Mouse (Mus musculus) urinary bladder, postnatal 14 days (tissue): ENCODE data around the gene Slc46a1.

Source experiments
- DNase-seq: peaks from one replicate; pipeline ENCODE4 v3.0.0; 2021; ENCODE audit warnings: low spot score

Gene Slc46a1

DNA sequence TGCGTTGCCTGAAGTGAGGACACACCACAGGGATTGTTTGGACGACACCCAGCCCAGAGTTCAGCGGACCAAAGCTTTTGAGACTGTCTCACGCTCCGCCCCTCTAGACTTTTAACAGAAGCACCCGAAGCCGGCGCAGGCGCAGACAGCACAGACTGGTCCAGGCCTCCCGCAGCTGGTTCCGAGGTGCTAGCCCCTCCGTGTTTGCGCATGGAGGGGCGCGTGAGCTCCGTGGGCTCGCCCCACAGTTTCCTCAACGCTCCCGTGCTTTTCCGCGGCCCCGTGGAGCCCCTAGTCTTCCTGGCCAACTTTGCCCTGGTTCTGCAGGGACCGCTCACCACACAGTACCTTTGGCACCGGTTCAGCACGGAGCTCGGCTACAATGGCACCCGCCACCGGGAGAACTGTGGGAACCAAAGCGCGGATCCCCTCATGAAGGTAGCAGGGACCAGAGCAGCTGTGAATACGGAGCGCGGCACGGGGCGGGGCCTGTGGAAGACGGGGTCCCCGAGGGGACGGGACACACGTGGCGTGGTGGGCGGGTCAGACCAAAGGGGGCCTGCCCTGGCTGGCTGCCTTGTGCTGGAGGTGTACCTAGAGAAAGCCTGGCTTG is at the start of gene Slc46a1:
TSS of gene Slc46a1 (plus strand) at position 130 of the 613 bp plus-strand sequence.
- peak; percentile 90 for DNase-seq

DNA sequence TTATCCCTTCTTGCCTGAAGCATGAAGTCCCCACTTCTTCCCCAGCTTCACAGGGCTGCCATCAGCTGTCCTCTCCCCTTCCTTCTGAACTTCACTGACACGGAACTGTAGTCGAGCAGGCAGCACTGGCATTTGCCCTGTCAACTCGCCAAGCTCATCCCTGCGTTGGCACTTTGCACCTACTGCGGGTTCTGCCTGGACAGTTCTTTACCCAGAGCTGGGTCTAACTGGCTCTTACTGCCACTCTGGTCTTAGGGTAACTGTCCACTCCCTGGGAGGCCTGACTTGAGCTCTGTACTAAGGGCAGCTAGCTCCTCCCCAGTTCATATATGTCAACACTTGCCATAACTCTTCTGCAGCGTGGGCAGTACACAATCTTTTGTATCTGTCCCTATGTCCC is 48.6 kb upstream of the Slc46a1 start:
- DNase-seq, result no peak

DNA sequence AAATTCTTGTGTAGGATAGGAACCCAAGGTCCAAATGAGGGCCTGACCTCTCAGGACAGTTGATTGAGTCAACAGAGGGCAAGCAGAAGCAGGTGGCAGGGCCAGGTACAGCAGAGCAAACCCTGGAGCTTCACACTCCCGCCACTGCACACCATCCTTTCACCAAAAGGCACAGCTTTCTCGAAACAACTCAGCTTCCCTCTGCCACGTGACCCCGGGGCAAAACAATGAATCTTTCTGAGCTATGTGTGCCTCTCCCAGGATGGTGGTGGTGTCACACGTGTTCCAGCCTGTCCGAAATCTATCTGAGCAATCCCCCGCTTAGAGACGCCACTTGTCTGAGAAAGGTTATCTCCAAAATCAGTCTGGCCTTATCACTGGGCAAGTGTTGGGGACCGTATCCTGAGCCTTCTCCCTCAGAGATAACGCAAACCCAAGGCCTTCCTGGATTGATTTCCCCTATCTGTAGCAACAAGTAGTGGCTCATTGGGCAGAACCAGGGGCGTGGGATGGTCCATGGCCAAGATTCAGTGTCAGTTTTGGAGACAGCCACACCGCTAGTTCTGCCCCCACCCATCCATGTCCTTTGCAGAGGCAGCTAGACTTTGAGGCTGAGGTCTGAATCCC is 45.1 kb upstream of the Slc46a1 start:
- no peak for DNase-seq

- DNase-seq, result no peak
These were observed 44.1 kb upstream of the Slc46a1 start for GRCm38 (mm10) chr11:78421201-78422009.

DNA sequence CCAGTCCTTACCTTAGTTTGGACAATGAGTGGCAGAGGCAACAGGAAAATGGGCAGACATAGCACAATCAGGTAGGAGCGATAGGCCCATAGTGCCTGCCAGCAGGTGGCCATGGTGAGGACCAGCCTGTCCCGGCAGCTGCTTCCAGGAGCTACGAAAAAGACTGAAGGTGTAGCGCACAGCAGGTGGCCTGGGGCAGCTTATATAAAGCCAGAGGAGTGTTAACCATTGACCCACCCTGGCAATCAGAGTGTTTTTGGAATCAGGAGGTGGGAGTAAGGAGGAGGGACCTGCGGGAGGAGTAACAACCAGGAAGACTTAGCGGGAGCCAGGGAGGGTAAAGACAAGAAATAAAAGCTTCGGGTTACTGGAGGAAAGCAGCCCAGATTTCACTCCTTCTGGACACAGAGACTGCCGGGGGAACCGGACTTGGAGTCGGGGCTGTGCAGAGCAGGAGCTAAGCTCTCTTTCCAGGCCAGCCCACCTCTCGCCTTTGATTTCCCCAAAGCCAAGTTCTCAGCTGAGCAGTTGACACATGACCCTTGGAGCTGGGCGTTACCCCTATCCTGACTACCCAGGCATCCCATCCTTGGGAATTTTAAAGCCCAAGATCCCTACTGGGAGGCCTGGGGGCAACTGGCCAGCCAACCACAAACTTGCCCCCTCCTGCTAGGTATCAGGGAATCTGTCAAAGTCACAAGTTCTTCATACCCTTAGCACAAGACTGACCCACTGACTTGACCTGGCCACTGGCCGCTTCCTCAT is 43.3 kb upstream of the Slc46a1 start, which contains the start of gene Slc13a2:
TSS of gene Slc13a2 (minus strand) at position 163 of the 765 bp plus-strand sequence.
- DNase-seq, result no peak

GRCm38 (mm10) chr11:78424352-78424751 is 41.1 kb upstream of the Slc46a1 start:
- no peak for DNase-seq

- DNase-seq, result no peak
These were observed 39.9 kb upstream of the Slc46a1 start for GRCm38 (mm10) chr11:78425572-78425971.

DNA sequence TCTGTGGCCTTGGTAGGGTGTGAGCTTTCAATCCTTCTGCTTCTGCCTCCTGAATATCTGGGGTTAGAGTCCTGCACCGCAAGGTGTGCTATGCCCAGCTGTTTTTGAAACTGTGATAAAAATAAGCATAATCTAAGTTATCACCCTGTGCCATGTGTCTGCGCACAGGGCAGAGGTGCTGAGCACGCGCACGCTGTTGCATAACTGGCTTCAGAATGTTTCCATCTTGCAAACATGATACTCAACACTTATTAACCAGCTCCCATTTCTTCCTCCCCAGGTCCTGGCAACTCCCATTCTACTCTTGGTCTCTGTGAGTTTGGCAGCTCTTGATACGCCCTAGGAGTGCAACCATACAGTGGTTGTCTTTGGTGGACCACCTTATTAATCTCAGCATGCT is 37.8 kb upstream of the Slc46a1 start:
- no peak for DNase-seq

- no peak for DNase-seq
These were observed 37.2 kb upstream of the Slc46a1 start for GRCm38 (mm10) chr11:78428309-78428708.

DNA sequence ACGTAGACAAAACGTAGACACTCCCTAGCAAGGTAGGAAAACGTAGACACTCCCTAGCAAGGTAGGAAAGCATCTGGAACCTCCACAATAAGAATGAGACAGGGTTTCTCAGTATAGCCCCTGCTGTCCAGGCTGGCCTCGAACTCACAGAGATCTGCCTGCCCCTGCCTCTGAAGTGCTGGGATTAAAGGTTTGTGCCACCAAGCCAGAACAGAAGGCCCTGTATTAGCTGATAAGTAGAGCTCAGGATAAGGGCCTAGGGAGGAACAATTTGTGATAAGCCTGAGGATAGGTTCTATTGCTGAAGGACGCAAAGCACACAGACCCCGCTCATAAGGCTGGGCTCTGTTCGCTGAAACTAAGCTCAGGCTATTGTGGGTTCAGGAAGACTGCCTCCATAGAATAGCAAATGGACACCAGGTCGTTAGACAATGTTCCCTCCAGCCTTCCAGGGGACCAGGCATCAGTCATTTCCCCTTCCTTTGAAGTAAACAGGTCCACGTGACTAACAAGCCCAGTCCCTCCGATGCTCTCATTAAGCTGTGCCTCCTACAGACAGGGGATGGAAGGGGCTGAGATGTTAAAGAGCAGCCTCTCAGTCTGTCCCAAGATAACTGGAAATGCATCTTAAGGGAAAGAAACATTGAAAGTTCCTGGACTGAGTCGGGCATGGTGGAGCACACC is 35.2 kb upstream of the Slc46a1 start:
- DNase-seq, result no peak

DNA sequence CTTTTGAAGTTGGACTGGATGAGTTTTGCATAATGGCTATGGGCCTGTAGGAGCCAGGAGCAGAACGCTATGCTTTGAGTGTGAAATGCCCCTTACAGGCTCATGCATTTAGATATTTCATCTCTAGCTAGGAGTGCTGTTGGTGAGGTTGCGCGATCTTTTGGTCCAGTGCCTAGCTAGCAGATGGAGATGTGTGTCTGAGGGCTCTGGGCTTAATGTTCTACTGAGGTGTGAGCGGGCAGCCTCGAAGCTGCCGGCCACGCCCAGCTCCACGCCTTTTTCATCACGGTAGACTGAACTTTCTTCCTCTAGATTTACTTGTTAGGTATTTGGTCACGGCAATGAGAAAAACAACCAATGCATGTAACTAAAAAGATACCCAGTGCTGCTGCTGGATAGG is 34.3 kb upstream of the Slc46a1 start:
- DNase-seq, result no peak

DNA sequence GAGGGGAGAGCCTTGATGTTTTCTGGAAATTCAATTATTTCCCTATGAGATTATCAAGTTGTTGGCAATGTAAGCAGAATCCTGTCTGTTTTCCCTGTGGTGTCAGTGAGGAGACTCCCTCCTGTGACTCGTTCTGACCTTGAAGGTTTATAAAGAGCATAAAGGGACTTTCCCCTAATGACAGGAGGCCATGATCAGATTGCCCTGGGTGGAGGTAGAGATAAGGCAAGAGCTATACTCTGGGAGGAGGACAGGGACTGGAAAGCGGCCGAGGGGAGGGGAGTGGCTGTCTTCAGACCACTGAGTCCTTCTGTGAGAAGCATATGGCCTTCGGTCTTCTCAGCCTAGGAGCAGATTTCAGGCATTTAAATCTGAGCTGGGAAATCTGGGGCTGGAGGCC is 31.4 kb upstream of the Slc46a1 start:
- no peak for DNase-seq

GRCm38 (mm10) chr11:78435776-78436349 is 29.6 kb upstream of the Slc46a1 start:
- peak; percentile 55 for DNase-seq

DNA sequence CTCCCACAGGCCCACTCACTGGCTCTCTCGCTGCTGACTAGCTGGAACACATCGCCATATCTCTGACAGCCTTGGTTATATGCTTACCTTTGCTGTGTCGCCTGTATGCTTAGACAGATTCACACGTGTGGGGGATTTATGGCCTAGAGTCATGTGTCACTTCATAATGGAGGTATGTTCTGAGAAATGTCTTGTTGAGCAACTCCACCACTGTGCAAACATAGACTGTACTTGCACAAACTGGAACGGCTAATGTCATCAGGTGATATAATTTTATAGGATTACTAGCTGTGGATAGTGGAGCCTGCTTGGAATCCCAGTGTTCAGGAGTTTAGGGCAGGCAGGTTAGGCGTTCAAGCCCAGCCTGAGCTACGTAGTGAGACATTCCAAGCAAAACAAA is 28.3 kb upstream of the Slc46a1 start:
- DNase-seq, result peak; percentile 39

- DNase-seq, result no peak
These were observed 27.0 kb upstream of the Slc46a1 start for GRCm38 (mm10) chr11:78438399-78438930.

GRCm38 (mm10) chr11:78443115-78443514 is 22.4 kb upstream of the Slc46a1 start:
- DNase-seq, result no peak

DNA sequence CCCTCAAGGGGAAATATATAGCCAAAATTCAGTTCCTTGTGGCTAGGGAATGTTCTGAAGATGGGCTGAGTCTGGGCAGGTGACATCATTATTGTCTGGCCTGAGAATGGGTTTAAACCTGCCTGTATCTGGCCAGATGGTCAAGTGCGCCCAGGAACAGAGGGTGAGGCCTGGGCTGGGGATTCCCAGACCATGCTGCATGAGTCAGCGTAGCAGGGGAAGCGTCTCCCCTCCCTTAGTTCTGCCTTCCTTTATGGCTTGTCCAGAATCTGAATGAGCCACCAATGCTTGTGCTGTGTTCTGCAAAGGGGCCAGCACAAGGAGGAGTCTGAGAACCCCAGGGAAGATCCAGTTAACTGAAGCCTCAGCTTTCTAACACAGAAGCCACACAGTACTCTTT is 18.3 kb upstream of the Slc46a1 start:
- peak; percentile 19 for DNase-seq

GRCm38 (mm10) chr11:78448242-78448641 is 17.3 kb upstream of the Slc46a1 start:
- no peak for DNase-seq

- DNase-seq, result no peak
These were observed 15.2 kb upstream of the Slc46a1 start for GRCm38 (mm10) chr11:78450337-78450736.

- DNase-seq, result peak; percentile 75
These were observed 11.8 kb upstream of the Slc46a1 start for GRCm38 (mm10) chr11:78453675-78454074.

GRCm38 (mm10) chr11:78454276-78454675 is 11.2 kb upstream of the Slc46a1 start:
- no peak for DNase-seq
